Mouse (Mus musculus) lung, postnatal 25 days (tissue): ENCODE results near the gene Olfr888.

ENCODE experiments used
- DNase-seq: peaks from one replicate; pipeline ENCODE4 v3.0.0; 2022; ENCODE audit warnings: low spot score

Gene Olfr888

GRCm38 (mm10) chr9:38107828-38108227 is at the start of gene Olfr888:
Olfr888 (plus strand) TSS chr9:38108128.
- DNase-seq, result no peak

GRCm38 (mm10) chr9:38061022-38061421 is 46.9 kb upstream of the Olfr888 start, which contains the start of gene Olfr885:
Olfr885 (plus strand) TSS chr9:38061322.
- DNase-seq, result no peak

GRCm38 (mm10) chr9:38083772-38084171 is 24.2 kb upstream of the Olfr888 start, which contains the start of gene Olfr887:
Olfr887 (plus strand) TSS chr9:38084072.
- DNase-seq, result no peak

- DNase-seq, result no peak
Observed at GRCm38 (mm10) chr9:38114898-38115297, 7.0 kb downstream of the Olfr888 start, which contains the start of gene Olfr889. Olfr889 (plus strand) TSS chr9:38115198.

- no peak for DNase-seq
Observed at GRCm38 (mm10) chr9:38142217-38142616, 34.3 kb downstream of the Olfr888 start, which contains the start of gene Olfr890. Olfr890 (plus strand) TSS chr9:38142517.
